ENCODE assay signal across 10 mouse cellular contexts in genomic region chr7:142525342-142526178, GRCm38 (mm10). TPM values are rescaled to one million over a fixed set of nuclear protein-coding genes. Genes with fewer than 3 reads are reported as not detected.
DNase-seq lines count a peak whose midpoint lies in the region; ATAC-seq and TF ChIP-seq lines count a peak whose summit lies in the region.
"Had no signal": no experiment of that assay in that cellular context is flagged by ENCODE, and none has a peak within 500 bp of the region (broad histone marks: within the 10 kb centered on the region; RNA-seq: fewer than 3 reads in every experiment).

No protein-coding gene starts in this region.

- peaks cover 49% of the 10 kb centered on the region for H3K4me1 ChIP-seq in lung, embryonic 14.5 days (ENCODE audit: insufficient read depth)
- H3K4me1 ChIP-seq in intestine, embryonic 14.5 days (replicated peaks; ENCODE audit: control insufficient read depth, insufficient read depth, low read length): peaks cover 62% of the 10 kb centered on the region
- peaks cover 20% of the 10 kb centered on the region for H3K4me1 ChIP-seq in neural tube, embryonic 11.5 days (ENCODE audit: control insufficient read depth, insufficient read depth, low read length)

- no peak overlapping the region for H3K4me3 ChIP-seq in lung, embryonic 14.5 days (ENCODE audit: low read depth, low read length)
- no peak overlapping the region for H3K4me3 ChIP-seq in intestine, embryonic 14.5 days (ENCODE audit: low read depth, low read length)
- no peak overlapping the region for H3K4me3 ChIP-seq in neural tube, embryonic 11.5 days (ENCODE audit: low read depth, low read length)

- H3K27me3 ChIP-seq in lung, embryonic 14.5 days (ENCODE audit: insufficient read depth, low read length): no peaks in the 10 kb centered on the region
- H3K27me3 ChIP-seq in intestine, embryonic 14.5 days (replicated peaks; ENCODE audit: control insufficient read depth, insufficient read depth, low read length): no peaks in the 10 kb centered on the region
- no peaks in the 10 kb centered on the region for H3K27me3 ChIP-seq in neural tube, embryonic 11.5 days (ENCODE audit: control insufficient read depth, insufficient read depth, low read length)

- DNase-seq in lung, embryonic 14.5 days: peak; percentile 58
- no peak for DNase-seq in lung, adult 18-20 months
- no peak for DNase-seq in intestine, embryonic 14.5 days (ENCODE audit: low spot score)
- peak; percentile 37 for DNase-seq in neural tube, embryonic 11.5 days (ENCODE audit: low spot score)
- no peak for DNase-seq in adrenal gland, adult 8-10 months
- DNase-seq in cerebellum, postnatal 25 days: no peak
- DNase-seq: cerebellum, postnatal 10 days had no signal

- 0 out of 2 replicates have a peak overlapping the region, but pooled peaks have one; percentile 18 for H3K9ac ChIP-seq in lung, embryonic 14.5 days
- no peak overlapping the region for H3K9ac ChIP-seq in intestine, embryonic 14.5 days (ENCODE audit: low read length)
- H3K9ac ChIP-seq in neural tube, embryonic 11.5 days (ENCODE audit: low read length): no peak overlapping the region

- no peak for TF ChIP-seq CTCF in lung, embryonic 14.5 days (IDR thresholded peaks at IDR 0.05; ENCODE audit: low read depth)

- no peak overlapping the region for H3K4me2 ChIP-seq in lung, embryonic 14.5 days
- no peak overlapping the region for H3K4me2 ChIP-seq in intestine, embryonic 14.5 days (ENCODE audit: low read length)
- no peak overlapping the region for H3K4me2 ChIP-seq in neural tube, embryonic 11.5 days (ENCODE audit: low read depth)

- peak overlapping the region; percentile 81 for H3K27ac ChIP-seq in lung, embryonic 14.5 days (ENCODE audit: low read depth)
- H3K27ac ChIP-seq in intestine, embryonic 14.5 days (ENCODE audit: low read depth): peak overlapping the region; percentile 93
- peak overlapping the region; percentile 23 for H3K27ac ChIP-seq in neural tube, embryonic 11.5 days (ENCODE audit: low read depth, low read length)

- ATAC-seq in lung, embryonic 14.5 days (ENCODE audit: insufficient read depth): peak; percentile 35
- ATAC-seq in erythroid progenitor cell, adult 5-6 weeks (replicated peaks; ENCODE audit: low FRiP score, poor library complexity, severe bottlenecking): 0 out of 2 replicates have a peak, but pooled peaks have one; percentile 34
- no peak; the same call in 1 of the 2 replicates for ATAC-seq in intestine, embryonic 14.5 days (replicated peaks; ENCODE audit: low FRiP score, low TSS enrichment, low read depth)
- ATAC-seq in neural tube, embryonic 11.5 days (ENCODE audit: insufficient read depth, low FRiP score, low TSS enrichment): no peak
- ATAC-seq in erythroblast, adult 5-6 weeks (replicated peaks; ENCODE audit: low FRiP score, poor library complexity, severe bottlenecking): no peak

- 38% methylated on average over 13 of the region's 13 CpGs for WGBS in lung, embryonic 14.5 days
- WGBS in intestine, embryonic 14.5 days: 22% methylated on average over 13 of the region's 13 CpGs
- WGBS in neural tube, embryonic 11.5 days: 27% methylated on average over 13 of the region's 13 CpGs

- no peaks in the 10 kb centered on the region for H3K36me3 ChIP-seq in lung, embryonic 14.5 days (ENCODE audit: insufficient read depth)
- H3K36me3 ChIP-seq in intestine, embryonic 14.5 days (ENCODE audit: control insufficient read depth, insufficient read depth, low read length): no peaks in the 10 kb centered on the region
- no peaks in the 10 kb centered on the region for H3K36me3 ChIP-seq in neural tube, embryonic 11.5 days (ENCODE audit: control insufficient read depth, insufficient read depth, low read length)

- no peaks in the 10 kb centered on the region for H3K9me3 ChIP-seq in lung, embryonic 14.5 days (ENCODE audit: low read depth, low read length)
- H3K9me3 ChIP-seq in intestine, embryonic 14.5 days (ENCODE audit: control insufficient read depth, low read length): no peaks in the 10 kb centered on the region
- H3K9me3 ChIP-seq in neural tube, embryonic 11.5 days (ENCODE audit: control insufficient read depth, low read length): no peaks in the 10 kb centered on the region

RNA-seq across cellular contexts. Expression of gene Mrpl23, which starts 6.9 kb away (rescaled TPM):
- polyA plus RNA-seq in lung, embryonic 14.5 days (2014; fragmentation: Nextera tagmentation; extraction: Ambion mirVana): 20.3 and 31.0 TPM in 2 replicates
- 9.6 TPM in 1 of 2 replicates, not detected in the other for total RNA-seq in erythroid progenitor cell, adult 5-6 weeks (2015; ENCODE audit: low replicate concordance)
- total RNA-seq in erythroid progenitor cell, adult 5-6 weeks (2017; ENCODE audit: low replicate concordance): 0.13 TPM in 1 of 2 replicates, not detected in the other
- 36.1 and 45.8 TPM in 2 replicates for polyA plus RNA-seq in intestine, embryonic 14.5 days (2014; fragmentation: Nextera tagmentation; extraction: Ambion mirVana)
- 10.6 and 20.0 TPM in 2 replicates for polyA plus RNA-seq in neural tube, embryonic 11.5 days (2014; fragmentation: Nextera tagmentation; extraction: Ambion mirVana)
- 10 to 100 TPM in 1 of 4 experiments, 1 to 10 TPM in 3; 2.2 to 13.7 (median 4.8) TPM for total RNA-seq in adrenal gland, adult 8-10 months (2022)
- not detected in 2 replicates for total RNA-seq in erythroblast, adult 5-6 weeks (2015; ENCODE audit: low replicate concordance)
- 3.7 and 8.1 TPM in 2 replicates for total RNA-seq in erythroblast, adult 5-6 weeks (2017; ENCODE audit: low replicate concordance)

RNA-seq across cellular contexts. Expression of gene Tnnt3, which starts 26.9 kb away (rescaled TPM):
- polyA plus RNA-seq in lung, embryonic 14.5 days (2014; fragmentation: Nextera tagmentation; extraction: Ambion mirVana): 1.5 and 2.5 TPM in 2 replicates
- not detected in 2 replicates for total RNA-seq in erythroid progenitor cell, adult 5-6 weeks (2015; ENCODE audit: low replicate concordance)
- not detected in 2 replicates for total RNA-seq in erythroid progenitor cell, adult 5-6 weeks (2017; ENCODE audit: low replicate concordance)
- polyA plus RNA-seq in intestine, embryonic 14.5 days (2014; fragmentation: Nextera tagmentation; extraction: Ambion mirVana): 1.5 and 2.4 TPM in 2 replicates
- 6.5 and 9.2 TPM in 2 replicates for polyA plus RNA-seq in neural tube, embryonic 11.5 days (2014; fragmentation: Nextera tagmentation; extraction: Ambion mirVana)
- total RNA-seq in adrenal gland, adult 8-10 months (2022): 1 to 10 TPM in 3 of 4 experiments, not detected in 1; 1.1 to 1.5 (median 1.3) TPM
- total RNA-seq in erythroblast, adult 5-6 weeks (2015; ENCODE audit: low replicate concordance): not detected in 2 replicates
- 2.0 TPM in 1 of 2 replicates, not detected in the other for total RNA-seq in erythroblast, adult 5-6 weeks (2017; ENCODE audit: low replicate concordance)
- total RNA-seq: MEL had no signal

Comparison
In these comparisons a context has a peak if more than half of its experiments do, and no peak if none do; other contexts are left out.
1. DNase-seq: peak in lung, embryonic 14.5 days (single experiment) and neural tube, embryonic 11.5 days (single experiment); none in lung, adult 18-20 months (0 of 2), intestine, embryonic 14.5 days (single experiment), adrenal gland, adult 8-10 months (single experiment) and cerebellum, postnatal 25 days (0 of 2).
2. ATAC-seq: peak in lung, embryonic 14.5 days (single experiment) and erythroid progenitor cell, adult 5-6 weeks (single experiment); none in intestine, embryonic 14.5 days (single experiment), neural tube, embryonic 11.5 days (single experiment) and erythroblast, adult 5-6 weeks (single experiment).
3. H3K27ac ChIP-seq: peak in every context shown above with its lines; median percentile 93 in intestine, embryonic 14.5 days; 81 in lung, embryonic 14.5 days; 23 in neural tube, embryonic 11.5 days.